Mouse (Mus musculus): ENCODE data around the gene Gm10198.

DNA sequence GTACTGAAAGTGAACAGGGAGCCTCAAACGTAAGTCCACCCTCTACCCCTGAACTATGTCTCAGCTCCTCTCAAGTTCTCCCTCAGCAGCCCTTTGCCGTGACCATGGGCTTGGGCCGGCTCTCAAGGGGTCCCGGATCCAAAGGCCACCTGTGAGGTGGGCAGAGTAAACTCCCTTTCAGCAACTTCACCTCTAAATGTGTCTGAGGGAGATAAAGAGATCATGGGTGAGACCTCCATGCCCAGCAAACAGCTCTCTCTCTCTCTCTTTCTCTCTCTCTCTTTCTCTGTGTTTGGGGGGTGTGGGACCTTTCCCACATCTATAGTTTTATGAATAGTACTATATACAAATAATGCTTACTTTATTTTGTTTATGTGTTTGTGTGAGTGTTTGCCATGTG, 36.2 kb upstream of the Gm10198 start:
- TF ChIP-seq MAX (IDR thresholded peaks at IDR 0.05; ENCODE audit: low read length), result no peak
- TF ChIP-seq EP300 (IDR thresholded peaks at IDR 0.05; ENCODE audit: low read depth in 1 of 2, low read length in 2 of 2), result no peak
